Mouse (Mus musculus): Measurements from ENCODE around the gene Manba. TPM values are rescaled to one million over a fixed set of nuclear protein-coding genes. Genes with fewer than 3 reads are reported as not detected.

Manba gene
- total and polyA plus RNA-seq, 3 experiments: 30.9 to 35.2 (median 31.5) TPM

DNA sequence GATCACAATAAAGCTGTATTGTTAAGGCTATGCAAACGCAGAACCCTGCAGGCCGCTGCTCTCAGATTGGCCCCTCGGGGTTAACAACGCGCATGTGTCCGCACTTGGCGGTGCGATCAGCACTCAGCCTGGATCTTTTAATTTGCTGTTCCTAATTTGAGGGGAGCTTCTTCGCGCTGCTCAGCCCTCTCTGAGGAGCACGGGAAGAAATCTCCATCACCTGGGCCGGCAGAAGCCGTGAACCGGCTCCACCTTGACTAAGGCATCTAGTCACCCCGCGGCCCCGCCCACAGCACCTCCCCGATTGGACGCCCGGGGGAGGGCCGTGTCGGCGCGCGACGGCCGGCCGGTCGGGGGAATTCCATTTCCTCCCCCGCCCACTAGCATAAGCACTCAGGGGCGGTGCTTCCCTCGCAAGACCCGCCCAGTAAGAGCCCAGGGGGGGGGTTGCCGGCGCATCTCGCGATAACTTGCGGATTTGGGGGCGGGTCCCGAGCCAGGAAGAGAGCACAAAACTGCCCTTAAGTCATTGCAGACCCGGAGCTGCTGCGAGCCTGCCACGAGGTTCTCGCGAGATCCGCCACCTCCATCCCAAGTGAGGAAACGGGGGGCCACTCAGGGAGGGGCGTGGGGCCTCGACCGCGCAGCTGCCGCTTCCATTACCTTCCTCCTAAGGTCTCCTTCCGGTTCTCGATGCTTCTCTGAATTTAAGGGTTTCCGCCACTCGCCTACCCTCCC lies 47.5 kb upstream of the Manba start, which contains the start of gene Ube2d3:
TSS of gene Ube2d3 (plus strand) at position 392 of the 738 bp plus-strand sequence.
- H3K4me3 ChIP-seq (replicated peaks in 1 of 3; ENCODE audit: low read depth in 2 of 3, low read length in 2 of 3, poor library complexity in 1 of 3): peak within 1 kb of the TSS; percentile 81 to 94 (median 83)

DNA sequence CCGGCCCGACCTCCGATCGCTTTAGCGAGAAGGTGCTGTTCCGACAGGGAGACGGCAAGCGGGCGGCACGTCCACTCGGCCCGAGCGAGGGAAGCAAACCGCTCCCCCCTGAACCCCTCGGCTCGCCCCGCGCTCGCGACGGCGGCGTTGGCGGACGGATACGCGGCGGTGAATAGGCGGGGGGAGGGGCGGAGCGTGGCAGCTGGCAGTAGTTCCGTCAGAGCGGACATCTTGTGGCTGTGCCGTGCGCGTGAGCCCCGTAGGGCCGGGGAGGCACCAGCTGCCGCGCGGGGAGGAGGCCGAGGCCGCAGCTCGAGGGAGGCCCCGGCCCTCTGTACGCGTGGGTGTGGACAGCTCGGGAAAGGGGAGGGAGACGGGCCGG lies 46.9 kb upstream of the Manba start:
- in situ Hi-C loops (cut with MboI; ENCODE audit: low pct_ligation_motif_present, low pct_unique_long_range_greater_than_20kb, low sequenced_read_pairs): no loop called here
- Histone ChIP-seq H3K9ac (ENCODE audit: insufficient read depth, low read depth) (peak overlapping the region; percentile 98), H3K27me3 (replicated peaks) (no peaks in the 10 kb centered on the region), H3K79me2 (replicated peaks; ENCODE audit: control insufficient read depth, extremely low read depth, insufficient read depth, poor library complexity, severe bottlenecking) (peaks cover 31% of the 10 kb centered on the region), H3K9me3 (replicated peaks; ENCODE audit: low read length) (no peaks in the 10 kb centered on the region), H3K4me1 (ENCODE audit: control insufficient read depth in 1 of 2, insufficient read depth in 2 of 2) (peaks cover 0 to 36% of the 10 kb centered on the region in 2 experiments; a peak in 2 of 4 replicates), H3K4me3 (replicated peaks in 1 of 3; ENCODE audit: low read depth in 2 of 3, low read length in 2 of 3, poor library complexity in 1 of 3) (peak overlapping the region; percentile 81 to 94 (median 83)), H3K36me3 (replicated peaks in 1 of 2; ENCODE audit: control insufficient read depth in 1 of 2, insufficient read depth in 1 of 2, low read length in 1 of 2) (peaks cover 7 to 42% of the 10 kb centered on the region in 2 experiments), H3K27ac (ENCODE audit: insufficient read depth, low read depth) (peak overlapping the region; percentile 96), H3K4me2 (ENCODE audit: insufficient read depth, low read depth, poor library complexity, severe bottlenecking) (no peak overlapping the region)
- dilution Hi-C loops (cut with MboI; ENCODE audit: extremely low pct_ligation_motif_present, extremely low pct_unique_long_range_greater_than_20kb, low sequenced_read_pairs): no loop called here
- peak; percentile 89 for DNase-seq (ENCODE audit: extremely low read depth)
- TF ChIP-seq ZC3H11A (IDR thresholded peaks at IDR 0.05; ENCODE audit: low read depth, low read length): no peak
- TF ChIP-seq MEF2A (IDR thresholded peaks at IDR 0.05; ENCODE audit: borderline replicate concordance, low read depth, low read length): no peak
- TF ChIP-seq TCF12 (IDR thresholded peaks at IDR 0.05; ENCODE audit: low read depth, low read length): peak; percentile 86
- no peak; the same call in 1 of the 2 replicates for TF ChIP-seq ZKSCAN1 (IDR thresholded peaks at IDR 0.05; ENCODE audit: borderline replicate concordance, low read depth, low read length)
- TF ChIP-seq NRF1 (IDR thresholded peaks at IDR 0.05; ENCODE audit: low read depth, low read length): peak; percentile 33; the same call in 1 of the 2 replicates
- TF ChIP-seq ELF1 (IDR thresholded peaks at IDR 0.05; ENCODE audit: low read depth, low read length): no peak
- peak; percentile 84; the same call in 1 of the 2 replicates for TF ChIP-seq NELFE (IDR thresholded peaks at IDR 0.05; ENCODE audit: low read depth, low read length)
- no peak; the same call in 1 of the 2 replicates for TF ChIP-seq POLR2AphosphoS2 (IDR thresholded peaks at IDR 0.05; ENCODE audit: low read depth, low read length)
- TF ChIP-seq ZMIZ1 (IDR thresholded peaks at IDR 0.05; ENCODE audit: low read depth, low read length): peak; percentile 91; the same call in 1 of the 2 replicates
- TF ChIP-seq BHLHE40 (IDR thresholded peaks at IDR 0.05; ENCODE audit: low read depth, low read length): peak; percentile 79
- no peak; the same call in none of the 2 replicates for TF ChIP-seq SIN3A (IDR thresholded peaks at IDR 0.05; ENCODE audit: low read length)
- TF ChIP-seq MAFK (IDR thresholded peaks at IDR 0.05; ENCODE audit: insufficient replicate concordance, low read length): no peak
- peak; percentile 5; the same call in 1 of the 2 replicates for TF ChIP-seq ETS1 (conservative IDR thresholded peaks at IDR 0.05; ENCODE audit: low read depth, low read length)
- no peak for TF ChIP-seq USF1 (IDR thresholded peaks at IDR 0.05; ENCODE audit: low read depth, low read length)

More for the DNA sequence above, 47.5 kb upstream of the Manba start, which contains the start of gene Ube2d3:
- Histone ChIP-seq H3K9me3 (replicated peaks; ENCODE audit: low read length) (no peaks in the 10 kb centered on the region), H3K36me3 (replicated peaks in 1 of 2; ENCODE audit: control insufficient read depth in 1 of 2, insufficient read depth in 1 of 2, low read length in 1 of 2) (peaks cover 5 to 36% of the 10 kb centered on the region in 2 experiments), H3K4me2 (ENCODE audit: insufficient read depth, low read depth, poor library complexity, severe bottlenecking) (peak within 1 kb of the TSS; percentile 81), H3K27me3 (replicated peaks) (no peaks in the 10 kb centered on the region), H3K4me1 (ENCODE audit: control insufficient read depth in 1 of 2, insufficient read depth in 2 of 2) (peaks cover 0 to 30% of the 10 kb centered on the region in 2 experiments; a peak in 2 of 4 replicates), H3K9ac (ENCODE audit: insufficient read depth, low read depth) (peak within 1 kb of the TSS; percentile 98), H3K79me2 (replicated peaks; ENCODE audit: control insufficient read depth, extremely low read depth, insufficient read depth, poor library complexity, severe bottlenecking) (peaks cover 25% of the 10 kb centered on the region), H3K27ac (ENCODE audit: insufficient read depth, low read depth) (peak within 1 kb of the TSS; percentile 96)
- dilution Hi-C loops (cut with MboI; ENCODE audit: extremely low pct_ligation_motif_present, extremely low pct_unique_long_range_greater_than_20kb, low sequenced_read_pairs): no loop called here
- in situ Hi-C loops (cut with MboI; ENCODE audit: low pct_ligation_motif_present, low pct_unique_long_range_greater_than_20kb, low sequenced_read_pairs): no loop called here
- TF ChIP-seq JUN (IDR thresholded peaks at IDR 0.05; ENCODE audit: insufficient read depth, low read depth, low read length) (no peak), MAZ (IDR thresholded peaks at IDR 0.05; ENCODE audit: low read depth, low read length) (peak; percentile 99), ZNF384 (IDR thresholded peaks at IDR 0.05; ENCODE audit: low read depth, low read length) (no peak), EP300 (IDR thresholded peaks at IDR 0.05; ENCODE audit: low read length) (no peak), ZC3H11A (IDR thresholded peaks at IDR 0.05; ENCODE audit: low read depth, low read length) (no peak), NRF1 (IDR thresholded peaks at IDR 0.05; ENCODE audit: low read depth, low read length) (peak; percentile 82), ZKSCAN1 (IDR thresholded peaks at IDR 0.05; ENCODE audit: borderline replicate concordance, low read depth, low read length) (no peak), ELF1 (IDR thresholded peaks at IDR 0.05; ENCODE audit: low read depth, low read length) (peak; percentile 97), CHD2 (IDR thresholded peaks at IDR 0.05; ENCODE audit: low read length) (peak; percentile 100), ETS1 (conservative IDR thresholded peaks at IDR 0.05; ENCODE audit: low read depth, low read length) (peak; percentile 45), POLR2AphosphoS2 (IDR thresholded peaks at IDR 0.05; ENCODE audit: low read depth, low read length) (peak; percentile 88), MXI1 (IDR thresholded peaks at IDR 0.05; ENCODE audit: low read depth, low read length) (peak; percentile 93), NELFE (IDR thresholded peaks at IDR 0.05; ENCODE audit: low read depth, low read length) (peak; percentile 98), UBTF (IDR thresholded peaks at IDR 0.05; ENCODE audit: low read depth, low read length) (no peak; the same call in 1 of the 2 replicates), CHD1 (IDR thresholded peaks at IDR 0.05; ENCODE audit: low read depth, low read length) (no peak), GABPA (IDR thresholded peaks at IDR 0.05; ENCODE audit: insufficient replicate concordance, low read depth, low read length) (no peak; the same call in 1 of the 2 replicates), PAX5 (IDR thresholded peaks at IDR 0.05; ENCODE audit: low read length) (no peak), BHLHE40 (IDR thresholded peaks at IDR 0.05; ENCODE audit: low read depth, low read length) (no peak; the same call in 1 of the 2 replicates), USF2 (conservative IDR thresholded peaks at IDR 0.05; ENCODE audit: low read depth, low read length) (no peak), JUND (conservative IDR thresholded peaks at IDR 0.05; ENCODE audit: low read depth, low read length) (no peak), MYC (IDR thresholded peaks at IDR 0.05; ENCODE audit: low read depth, low read length) (peak; percentile 70; the same call in 1 of the 2 replicates), KAT2A (IDR thresholded peaks at IDR 0.05; ENCODE audit: insufficient replicate concordance, low read length) (no peak), TCF12 (IDR thresholded peaks at IDR 0.05; ENCODE audit: low read depth, low read length) (no peak; the same call in none of the 2 replicates), MAFK (IDR thresholded peaks at IDR 0.05; ENCODE audit: insufficient replicate concordance, low read length) (no peak), MEF2A (IDR thresholded peaks at IDR 0.05; ENCODE audit: borderline replicate concordance, low read depth, low read length) (peak; percentile 74), RAD21 (IDR thresholded peaks at IDR 0.05; ENCODE audit: low read depth, low read length) (no peak), ZMIZ1 (IDR thresholded peaks at IDR 0.05; ENCODE audit: low read depth, low read length) (peak; percentile 97), MAX (IDR thresholded peaks at IDR 0.05; ENCODE audit: low read length) (peak; percentile 51), SMC3 (IDR thresholded peaks at IDR 0.05; ENCODE audit: low read depth, low read length) (no peak), RCOR1 (conservative IDR thresholded peaks at IDR 0.05; ENCODE audit: low read depth, low read length) (no peak), POLR2A (IDR thresholded peaks at IDR 0.05; ENCODE audit: low read depth, low read length) (peak; percentile 99), HCFC1 (IDR thresholded peaks at IDR 0.05; ENCODE audit: low read depth, low read length) (peak; percentile 77), CTCF (conservative IDR thresholded peaks at IDR 0.05 in 1 of 2, IDR thresholded peaks at IDR 0.05 in 1 of 2; ENCODE audit: low read depth in 2 of 2, low read length in 2 of 2) (no peak), USF1 (IDR thresholded peaks at IDR 0.05; ENCODE audit: low read depth, low read length) (no peak), TBP (conservative IDR thresholded peaks at IDR 0.05; ENCODE audit: low read depth, low read length) (peak; percentile 70; the same call in 1 of the 2 replicates), SIN3A (IDR thresholded peaks at IDR 0.05; ENCODE audit: low read length) (no peak; the same call in 1 of the 2 replicates), IRF4 (IDR thresholded peaks at IDR 0.05; ENCODE audit: low read depth, low read length) (peak; percentile 27; the same call in 1 of the 2 replicates), E2F4 (IDR thresholded peaks at IDR 0.05; ENCODE audit: insufficient replicate concordance, low read depth, low read length) (no peak)
- peak; percentile 100 for DNase-seq (ENCODE audit: extremely low read depth)

Measured in CH12.LX (cell line).